Mouse (Mus musculus) heart, embryonic 16.5 days (tissue): ENCODE results near the gene Smim20. TPM values are rescaled to one million over a fixed set of nuclear protein-coding genes. Genes with fewer than 3 reads are reported as not detected.

ENCODE experiments used
- ATAC-seq: fragments of 200-750 bp; cut with Nextera tagmentation; replicated peaks from 2 replicates; pipeline ENCODE4 v1.8.0; 2017; ENCODE audit warnings: moderate number of reproducible peaks; ENCODE audit not compliant: insufficient read depth, low FRiP score; ENCODE audit errors: extremely low read depth
- H3K27ac ChIP-seq: fragments of 300-500 bp; sonication (generic); 2 replicates; pipeline ENCODE4 v1.5.1; 2014; ENCODE audit warnings: mild to moderate bottlenecking, low read length, control low read depth, moderate library complexity
- H3K27me3 ChIP-seq: fragments of 300-500 bp; sonication (generic); 2 replicates; pipeline ENCODE4 v1.6.1; 2014; ENCODE audit warnings: low read length, mixed read lengths; ENCODE audit not compliant: control insufficient read depth, insufficient read depth
- H3K36me3 ChIP-seq: fragments of 300-500 bp; sonication (generic); 2 replicates; pipeline ENCODE4 v1.6.1; 2014; ENCODE audit not compliant: control insufficient read depth, insufficient read depth
- H3K4me1 ChIP-seq: fragments of 300-500 bp; sonication (generic); 2 replicates; pipeline ENCODE4 v1.6.1; 2014; ENCODE audit warnings: low read length, mixed read lengths; ENCODE audit not compliant: control insufficient read depth, insufficient read depth
- H3K4me2 ChIP-seq: fragments of 300-500 bp; sonication (generic); 2 replicates; pipeline ENCODE4 v1.6.1; 2014; ENCODE audit warnings: low read depth, mild to moderate bottlenecking, control low read depth, low read length
- H3K4me3 ChIP-seq: fragments of 300-500 bp; sonication (generic); 2 replicates; pipeline ENCODE4 v1.5.1; 2014; ENCODE audit warnings: mild to moderate bottlenecking, control low read depth, low read length
- H3K9ac ChIP-seq: fragments of 300-500 bp; sonication (generic); 2 replicates; pipeline ENCODE4 v1.6.1; 2014; ENCODE audit warnings: low read length, control low read depth
- H3K9me3 ChIP-seq: fragments of 300-500 bp; sonication (generic); replicated peaks from 2 replicates; pipeline ENCODE4 v1.6.1; 2016; ENCODE audit warnings: low read length; ENCODE audit not compliant: control insufficient read depth
- WGBS: fragments of 180-500 bp; shearing (Covaris S2); extraction: QIAGEN DNeasy Blood & Tissue Kit; methylation state at CpG from one replicate; pipeline ENCODE4 v1.1.7; 2014; 5-methylcytosine and 5-hydroxymethylcytosine counted together
- polyA plus RNA-seq: library from polyadenylated mRNA; unstranded; fragments of >200 nt; fragmentation: Nextera tagmentation; extraction: Ambion mirVana; gene quantifications from 2 replicates; pipeline ENCODE4 v1.2.1, GENCODE M21; 2015

Gene Smim20
- polyA plus RNA-seq, 1 experiment from 2014 or later: 188 TPM

GRCm38 (mm10) chr5:53294627-53295026 lies 27.7 kb downstream of the Smim20 start:
- no peaks in the 10 kb centered on the region for H3K4me1 ChIP-seq
- no peak overlapping the region for H3K9ac ChIP-seq
- H3K4me3 ChIP-seq: no peak overlapping the region
- no peak overlapping the region for H3K27ac ChIP-seq
- no peak for ATAC-seq
- no peaks in the 10 kb centered on the region for H3K36me3 ChIP-seq
- H3K4me2 ChIP-seq: no peak overlapping the region
- H3K27me3 ChIP-seq: no peaks in the 10 kb centered on the region
- no peaks in the 10 kb centered on the region for H3K9me3 ChIP-seq
- WGBS: 91% methylated on average over 5 of the region's 5 CpGs

GRCm38 (mm10) chr5:53296961-53297360 lies 30.1 kb downstream of the Smim20 start:
- Histone ChIP-seq H3K4me3 (no peak overlapping the region), H3K9me3 (no peaks in the 10 kb centered on the region), H3K27me3 (no peaks in the 10 kb centered on the region), H3K9ac (no peak overlapping the region), H3K27ac (no peak overlapping the region), H3K4me1 (no peaks in the 10 kb centered on the region), H3K36me3 (no peaks in the 10 kb centered on the region), H3K4me2 (no peak overlapping the region)
- no peak for ATAC-seq
- 80% methylated on average over 4 of the region's 4 CpGs for WGBS

- Histone ChIP-seq H3K4me1 (no peaks in the 10 kb centered on the region), H3K27ac (no peak overlapping the region), H3K9me3 (no peaks in the 10 kb centered on the region), H3K36me3 (no peaks in the 10 kb centered on the region), H3K4me3 (no peak overlapping the region), H3K27me3 (no peaks in the 10 kb centered on the region), H3K9ac (no peak overlapping the region), H3K4me2 (no peak overlapping the region)
- 70% methylated on average over 8 of the region's 8 CpGs for WGBS
- no peak for ATAC-seq
Observed at GRCm38 (mm10) chr5:53301496-53301895, 34.6 kb downstream of the Smim20 start.

GRCm38 (mm10) chr5:53302895-53303670 lies 36.2 kb downstream of the Smim20 start:
- no peak for ATAC-seq
- no peaks in the 10 kb centered on the region for H3K27me3 ChIP-seq
- H3K4me3 ChIP-seq: no peak overlapping the region
- H3K4me2 ChIP-seq: no peak overlapping the region
- H3K9ac ChIP-seq: no peak overlapping the region
- H3K36me3 ChIP-seq: no peaks in the 10 kb centered on the region
- H3K27ac ChIP-seq: no peak overlapping the region
- H3K9me3 ChIP-seq: no peaks in the 10 kb centered on the region
- 80% methylated on average over 10 of the region's 10 CpGs for WGBS
- H3K4me1 ChIP-seq: no peaks in the 10 kb centered on the region

GRCm38 (mm10) chr5:53303941-53304340 lies 37.1 kb downstream of the Smim20 start:
- 90% methylated on average over 6 of the region's 6 CpGs for WGBS

GRCm38 (mm10) chr5:53304936-53305335 lies 38.1 kb downstream of the Smim20 start:
- H3K9ac ChIP-seq: no peak overlapping the region
- 62% methylated on average over 4 of the region's 4 CpGs for WGBS
- no peak for ATAC-seq
- no peaks in the 10 kb centered on the region for H3K36me3 ChIP-seq
- H3K27me3 ChIP-seq: no peaks in the 10 kb centered on the region
- H3K4me3 ChIP-seq: no peak overlapping the region
- H3K4me1 ChIP-seq: no peaks in the 10 kb centered on the region
- H3K27ac ChIP-seq: no peak overlapping the region
- H3K4me2 ChIP-seq: no peak overlapping the region
- no peaks in the 10 kb centered on the region for H3K9me3 ChIP-seq

More at GRCm38 (mm10) chr5:53303941-53304340, 37.1 kb downstream of the Smim20 start:
- ATAC-seq: no peak
- H3K27ac ChIP-seq: no peak overlapping the region
- no peaks in the 10 kb centered on the region for H3K9me3 ChIP-seq
- no peak overlapping the region for H3K4me3 ChIP-seq
- no peak overlapping the region for H3K9ac ChIP-seq
- no peaks in the 10 kb centered on the region for H3K4me1 ChIP-seq
- H3K36me3 ChIP-seq: no peaks in the 10 kb centered on the region
- no peaks in the 10 kb centered on the region for H3K27me3 ChIP-seq
- H3K4me2 ChIP-seq: no peak overlapping the region

GRCm38 (mm10) chr5:53306864-53307263 lies 40.0 kb downstream of the Smim20 start:
- 80% methylated on average over 3 of the region's 3 CpGs for WGBS
- Histone ChIP-seq H3K27me3 (no peaks in the 10 kb centered on the region), H3K4me2 (no peak overlapping the region), H3K9me3 (no peaks in the 10 kb centered on the region), H3K9ac (no peak overlapping the region), H3K36me3 (no peaks in the 10 kb centered on the region), H3K4me3 (no peak overlapping the region), H3K27ac (no peak overlapping the region), H3K4me1 (no peaks in the 10 kb centered on the region)
- no peak for ATAC-seq

GRCm38 (mm10) chr5:53307437-53307836 lies 40.6 kb downstream of the Smim20 start:
- Histone ChIP-seq H3K9ac (no peak overlapping the region), H3K27ac (no peak overlapping the region), H3K4me3 (no peak overlapping the region), H3K9me3 (no peaks in the 10 kb centered on the region), H3K36me3 (no peaks in the 10 kb centered on the region), H3K27me3 (no peaks in the 10 kb centered on the region), H3K4me2 (no peak overlapping the region), H3K4me1 (no peaks in the 10 kb centered on the region)
- 62% methylated on average over 5 of the region's 5 CpGs for WGBS
- ATAC-seq: no peak

- H3K9me3 ChIP-seq: no peaks in the 10 kb centered on the region
- no peak overlapping the region for H3K4me3 ChIP-seq
- WGBS: 74% methylated on average over 13 of the region's 13 CpGs
- H3K4me2 ChIP-seq: no peak overlapping the region
- no peak overlapping the region for H3K9ac ChIP-seq
- H3K27me3 ChIP-seq: no peaks in the 10 kb centered on the region
- no peak overlapping the region for H3K27ac ChIP-seq
- no peaks in the 10 kb centered on the region for H3K36me3 ChIP-seq
- H3K4me1 ChIP-seq: no peaks in the 10 kb centered on the region
- no peak for ATAC-seq
Observed at GRCm38 (mm10) chr5:53314404-53315167, 47.7 kb downstream of the Smim20 start.
